8 mouse cellular contexts compared by ENCODE assay signal in genomic region chr13:55327633-55328032, GRCm38 (mm10). TPM values are rescaled to one million over a fixed set of nuclear protein-coding genes. Genes with fewer than 3 reads are reported as not detected.
A peak's percentile ranks its signal among the peaks of the same experiment; 100 is the strongest.
DNase-seq lines count a peak whose midpoint lies in the region; ATAC-seq and TF ChIP-seq lines count a peak whose summit lies in the region.

No protein-coding gene starts in this region.

- 9% methylated on average over 8 of the region's 8 CpGs for WGBS in cerebellum, adult 2 months
- 22% methylated on average over 8 of the region's 8 CpGs for WGBS in forebrain, postnatal 0 days
- 47% methylated on average over 8 of the region's 8 CpGs for WGBS in lung, embryonic 15.5 days

- TF ChIP-seq POLR2A in MEL (IDR thresholded peaks at IDR 0.05; ENCODE audit: control insufficient read depth in 1 of 2, insufficient read depth in 1 of 2, low read depth in 1 of 2, low read length in 2 of 2, poor library complexity in 1 of 2) = no peak
- TF ChIP-seq POLR2A in cerebellum, adult 2 months (IDR thresholded peaks at IDR 0.05; ENCODE audit: borderline replicate concordance, insufficient read depth, low read length) = no peak

- no peak for TF ChIP-seq EP300 in MEL (IDR thresholded peaks at IDR 0.05; ENCODE audit: low read depth in 1 of 2, low read length in 2 of 2)

- peak overlapping the region; percentile 95; the same call in 1 of the 2 replicates for H3K4me2 ChIP-seq in forebrain, postnatal 0 days (ENCODE audit: low read depth)
- H3K4me2 ChIP-seq in lung, embryonic 15.5 days = peak overlapping the region; percentile 91

- peaks cover 4 to 9% of the 10 kb centered on the region in 2 experiments; a peak in 2 of 4 replicates for H3K36me3 ChIP-seq in MEL (ENCODE audit: control insufficient read depth in 1 of 2, insufficient read depth in 2 of 2, low read length in 2 of 2)
- H3K36me3 ChIP-seq in forebrain, postnatal 0 days (ENCODE audit: insufficient read depth) = peaks cover 21% of the 10 kb centered on the region
- peaks cover 31% of the 10 kb centered on the region for H3K36me3 ChIP-seq in lung, embryonic 15.5 days

- H3K9me3 ChIP-seq in MEL (replicated peaks; ENCODE audit: insufficient read depth, low read length) = no peaks in the 10 kb centered on the region
- H3K9me3 ChIP-seq in forebrain, postnatal 0 days (ENCODE audit: low read length) = no peaks in the 10 kb centered on the region
- no peaks in the 10 kb centered on the region for H3K9me3 ChIP-seq in lung, embryonic 15.5 days

- peak; percentile 94 for DNase-seq in MEL (ENCODE audit: low read depth, low spot score)
- peak; percentile 85 for DNase-seq in cerebellum, adult 2 months
- peak; percentile 93 for DNase-seq in forebrain, postnatal 0 days
- peak; percentile 91 for DNase-seq in heart, postnatal 4 days
- DNase-seq in layer of hippocampus, adult 8-10 months (ENCODE audit: low spot score in 2 of 2) = peak; percentile 92 to 94
- peak; percentile 41 for DNase-seq in ovary, postnatal 10 days (ENCODE audit: low spot score)
- peak; percentile 80 to 88 for DNase-seq in thymus, postnatal 10 days (ENCODE audit: low spot score in 2 of 2)

- no peak overlapping the region for H3K9ac ChIP-seq in MEL (ENCODE audit: control insufficient read depth, low read depth, low read length, poor library complexity, severe bottlenecking)
- no peak overlapping the region for H3K9ac ChIP-seq in forebrain, postnatal 0 days
- H3K9ac ChIP-seq in lung, embryonic 15.5 days = no peak overlapping the region

- peak; percentile 77 for ATAC-seq in forebrain, postnatal 0 days
- ATAC-seq in lung, embryonic 15.5 days (ENCODE audit: borderline replicate concordance, extremely low read depth, low FRiP score, low TSS enrichment) = no peak

- H3K27me3 ChIP-seq in MEL (ENCODE audit: control insufficient read depth in 1 of 2, insufficient read depth in 2 of 2, low read length in 2 of 2) = no peaks in the 10 kb centered on the region
- no peaks in the 10 kb centered on the region for H3K27me3 ChIP-seq in cerebellum, adult 2 months (ENCODE audit: control insufficient read depth, insufficient read depth, low read length)
- no peaks in the 10 kb centered on the region for H3K27me3 ChIP-seq in forebrain, postnatal 0 days (ENCODE audit: insufficient read depth, low read length)
- H3K27me3 ChIP-seq in lung, embryonic 15.5 days = no peaks in the 10 kb centered on the region

- H3K4me3 ChIP-seq in MEL (ENCODE audit: control insufficient read depth in 1 of 2, insufficient read depth in 1 of 2, low read depth in 2 of 2, low read length in 2 of 2) = no peak overlapping the region
- no peak overlapping the region for H3K4me3 ChIP-seq in cerebellum, adult 2 months (replicated peaks; ENCODE audit: insufficient read depth, low read depth, low read length)
- no peak overlapping the region for H3K4me3 ChIP-seq in forebrain, postnatal 0 days (ENCODE audit: low read depth, low read length)
- H3K4me3 ChIP-seq in lung, embryonic 15.5 days = peak overlapping the region; percentile 78

- peaks cover 10% of the 10 kb centered on the region for H3K79me2 ChIP-seq in MEL (ENCODE audit: control insufficient read depth, insufficient read depth, low read length, poor library complexity)

- peak; percentile 69 for TF ChIP-seq RAD21 in MEL (IDR thresholded peaks at IDR 0.05; ENCODE audit: low read depth, low read length)

- peak; percentile 91 to 97 (median 91) for TF ChIP-seq CTCF in MEL (IDR thresholded peaks at IDR 0.05 in 2 of 3, conservative IDR thresholded peaks at IDR 0.05 in 1 of 3; ENCODE audit: control insufficient read depth in 1 of 3, insufficient read depth in 1 of 3, low read depth in 2 of 3, low read length in 3 of 3, poor library complexity in 1 of 3, severe bottlenecking in 1 of 3)
- TF ChIP-seq CTCF in cerebellum, adult 2 months (IDR thresholded peaks at IDR 0.05; ENCODE audit: borderline replicate concordance, insufficient read depth, low read depth, low read length) = peak; percentile 88
- peak; percentile 94 for TF ChIP-seq CTCF in forebrain, postnatal 0 days (IDR thresholded peaks at IDR 0.05; ENCODE audit: low read depth)

- H3K27ac ChIP-seq in MEL (ENCODE audit: control insufficient read depth, low read depth, low read length) = no peak overlapping the region
- no peak overlapping the region for H3K27ac ChIP-seq in cerebellum, adult 2 months (ENCODE audit: insufficient read depth, low read length)
- peak overlapping the region; percentile 80 for H3K27ac ChIP-seq in forebrain, postnatal 0 days (ENCODE audit: low read depth, low read length)
- 0 out of 2 replicates have a peak overlapping the region, but pooled peaks have one; percentile 29 for H3K27ac ChIP-seq in lung, embryonic 15.5 days

- peaks cover 0 to 16% of the 10 kb centered on the region in 2 experiments; a peak in 2 of 4 replicates for H3K4me1 ChIP-seq in MEL (ENCODE audit: control insufficient read depth in 1 of 2, insufficient read depth in 2 of 2, low read length in 2 of 2)
- H3K4me1 ChIP-seq in cerebellum, adult 2 months (ENCODE audit: control insufficient read depth, insufficient read depth, low read length) = peaks cover 8% of the 10 kb centered on the region
- peaks cover 10% of the 10 kb centered on the region; the same call in 1 of the 2 replicates for H3K4me1 ChIP-seq in forebrain, postnatal 0 days (ENCODE audit: insufficient read depth)
- H3K4me1 ChIP-seq in lung, embryonic 15.5 days = peaks cover 53% of the 10 kb centered on the region

TF ChIP-seq in MEL, 35 proteins besides CTCF, POLR2A, EP300 and RAD21 (continues in another document):
- TF ChIP-seq MYC (IDR thresholded peaks at IDR 0.05; ENCODE audit: low read depth, low read length) (peak; percentile 76), MAFK (IDR thresholded peaks at IDR 0.05; ENCODE audit: borderline replicate concordance, low read depth, low read length) (no peak), SMC3 (IDR thresholded peaks at IDR 0.05; ENCODE audit: low read depth, low read length) (peak; percentile 77), USF1 (IDR thresholded peaks at IDR 0.05; ENCODE audit: low read depth, low read length) (peak; percentile 67), MAX (IDR thresholded peaks at IDR 0.05; ENCODE audit: low read length) (peak; percentile 86)

RNA-seq across cellular contexts. Expression of gene Mxd3, which starts 2.0 kb away (rescaled TPM):
- total RNA-seq in MEL (2012; rRNA removed) = 3.9 and 4.7 TPM in 2 replicates
- polyA plus RNA-seq in MEL (2012; ENCODE audit: insufficient read depth in 1 of 2, insufficient read length in 2 of 2, low read depth in 1 of 2, low replicate concordance in 2 of 2, missing spikeins in 1 of 2) = 1 to 10 TPM in 1 of 2 experiments, not detected in 1; 9.3 TPM
- 0.17 and 0.38 TPM in 2 replicates for polyA plus RNA-seq in cerebellum, adult 2 months (2012; rRNA removed)
- 10.1 and 10.5 TPM in 2 replicates for total RNA-seq in forebrain, postnatal 0 days (2014; rRNA removed)
- polyA plus RNA-seq in forebrain, postnatal 0 days (2015; fragmentation: Nextera tagmentation; extraction: Ambion mirVana) = 7.3 and 9.4 TPM in 2 replicates
- total RNA-seq in heart, postnatal 4 days (2021) = 10 to 100 TPM; 18.3 to 20.6 TPM
- total RNA-seq in layer of hippocampus, adult 8-10 months (2022) = 1 to 10 TPM in 2 of 4 experiments, under 1 TPM in 2; 0.82 to 1.5 (median 1.0) TPM
- 47.2 and 47.5 TPM in 2 replicates for polyA plus RNA-seq in lung, embryonic 15.5 days (2015; fragmentation: Nextera tagmentation; extraction: Ambion mirVana)

RNA-seq across cellular contexts. Expression of gene Rab24, which starts 5.9 kb away (rescaled TPM):
- total RNA-seq in MEL (2012; rRNA removed) = 74.3 and 75.8 TPM in 2 replicates
- polyA plus RNA-seq in MEL (2012; ENCODE audit: insufficient read depth in 1 of 2, insufficient read length in 2 of 2, low read depth in 1 of 2, low replicate concordance in 2 of 2, missing spikeins in 1 of 2) = 10 to 100 TPM in 1 of 2 experiments, not detected in 1; 71.0 TPM
- polyA plus RNA-seq in cerebellum, adult 2 months (2012; rRNA removed) = 146 and 148 TPM in 2 replicates
- total RNA-seq in forebrain, postnatal 0 days (2014; rRNA removed) = 67.3 and 77.4 TPM in 2 replicates
- 92.3 and 99.4 TPM in 2 replicates for polyA plus RNA-seq in forebrain, postnatal 0 days (2015; fragmentation: Nextera tagmentation; extraction: Ambion mirVana)
- 10 to 100 TPM; 39.5 to 39.9 TPM for total RNA-seq in heart, postnatal 4 days (2021)
- total RNA-seq in layer of hippocampus, adult 8-10 months (2022) = 10 to 100 TPM; 75.4 to 84.1 (median 80.8) TPM
- 83.7 and 87.6 TPM in 2 replicates for polyA plus RNA-seq in lung, embryonic 15.5 days (2015; fragmentation: Nextera tagmentation; extraction: Ambion mirVana)

RNA-seq across cellular contexts. Expression of gene Prelid1, which starts 7.3 kb away (rescaled TPM):
- total RNA-seq in MEL (2012; rRNA removed) = 203 and 263 TPM in 2 replicates
- 100 to 1,000 TPM in 1 of 2 experiments, not detected in 1; 630 TPM for polyA plus RNA-seq in MEL (2012; ENCODE audit: insufficient read depth in 1 of 2, insufficient read length in 2 of 2, low read depth in 1 of 2, low replicate concordance in 2 of 2, missing spikeins in 1 of 2)
- polyA plus RNA-seq in cerebellum, adult 2 months (2012; rRNA removed) = 186 and 191 TPM in 2 replicates
- 159 and 187 TPM in 2 replicates for total RNA-seq in forebrain, postnatal 0 days (2014; rRNA removed)
- 313 and 316 TPM in 2 replicates for polyA plus RNA-seq in forebrain, postnatal 0 days (2015; fragmentation: Nextera tagmentation; extraction: Ambion mirVana)
- 100 to 1,000 TPM; 157 to 172 TPM for total RNA-seq in heart, postnatal 4 days (2021)
- total RNA-seq in layer of hippocampus, adult 8-10 months (2022) = 100 to 1,000 TPM; 133 to 152 (median 139) TPM
- 489 and 499 TPM in 2 replicates for polyA plus RNA-seq in lung, embryonic 15.5 days (2015; fragmentation: Nextera tagmentation; extraction: Ambion mirVana)

RNA-seq across cellular contexts. Expression of gene Lman2, which starts 35.0 kb away (rescaled TPM):
- total RNA-seq in MEL (2012; rRNA removed) = 132 and 145 TPM in 2 replicates
- polyA plus RNA-seq in MEL (2012; ENCODE audit: insufficient read depth in 1 of 2, insufficient read length in 2 of 2, low read depth in 1 of 2, low replicate concordance in 2 of 2, missing spikeins in 1 of 2) = 100 to 1,000 TPM in 1 of 2 experiments, 10 to 100 TPM in 1; 86.1 to 239 TPM
- polyA plus RNA-seq in cerebellum, adult 2 months (2012; rRNA removed) = 65.1 and 66.7 TPM in 2 replicates
- total RNA-seq in forebrain, postnatal 0 days (2014; rRNA removed) = 55.2 and 62.6 TPM in 2 replicates
- polyA plus RNA-seq in forebrain, postnatal 0 days (2015; fragmentation: Nextera tagmentation; extraction: Ambion mirVana) = 32.8 TPM in 2 replicates
- total RNA-seq in heart, postnatal 4 days (2021) = 10 to 100 TPM; 54.1 to 59.3 TPM
- 10 to 100 TPM; 56.6 to 72.8 (median 65.0) TPM for total RNA-seq in layer of hippocampus, adult 8-10 months (2022)
- 111 and 112 TPM in 2 replicates for polyA plus RNA-seq in lung, embryonic 15.5 days (2015; fragmentation: Nextera tagmentation; extraction: Ambion mirVana)

RNA-seq across cellular contexts. Expression of gene Rgs14, which starts 41.9 kb away (rescaled TPM):
- 14.4 TPM in 2 replicates for total RNA-seq in MEL (2012; rRNA removed)
- 10 to 100 TPM in 1 of 2 experiments, not detected in 1; 20.5 TPM for polyA plus RNA-seq in MEL (2012; ENCODE audit: insufficient read depth in 1 of 2, insufficient read length in 2 of 2, low read depth in 1 of 2, low replicate concordance in 2 of 2, missing spikeins in 1 of 2)
- 0.30 and 0.46 TPM in 2 replicates for polyA plus RNA-seq in cerebellum, adult 2 months (2012; rRNA removed)
- 4.0 and 4.4 TPM in 2 replicates for total RNA-seq in forebrain, postnatal 0 days (2014; rRNA removed)
- 2.5 and 3.9 TPM in 2 replicates for polyA plus RNA-seq in forebrain, postnatal 0 days (2015; fragmentation: Nextera tagmentation; extraction: Ambion mirVana)
- under 1 TPM in 1 of 2 experiments, not detected in 1; 0.70 TPM for total RNA-seq in heart, postnatal 4 days (2021)
- 10 to 100 TPM; 86.8 to 97.9 (median 95.0) TPM for total RNA-seq in layer of hippocampus, adult 8-10 months (2022)
- polyA plus RNA-seq in lung, embryonic 15.5 days (2015; fragmentation: Nextera tagmentation; extraction: Ambion mirVana) = 1.2 and 1.3 TPM in 2 replicates

Comparison
In these comparisons a context has a peak if more than half of its experiments do, and no peak if none do; other contexts are left out.
1. DNase-seq: peak in every context shown above with its lines; median percentile 94 in MEL; 93 in forebrain, postnatal 0 days; 93 in layer of hippocampus, adult 8-10 months; 91 in heart, postnatal 4 days; 85 in cerebellum, adult 2 months; 84 in thymus, postnatal 10 days; 41 in ovary, postnatal 10 days.
2. H3K27ac ChIP-seq: peak in forebrain, postnatal 0 days (single experiment) and lung, embryonic 15.5 days (single experiment); none in MEL (single experiment) and cerebellum, adult 2 months (single experiment).
3. Peak in every context shown above with its lines, with median percentiles within 50 percentile points of each other: CTCF ChIP-seq.